Mouse (Mus musculus) intestine, embryonic 14.5 days (tissue): ENCODE data around the gene Psen2. TPM values are rescaled to one million over a fixed set of nuclear protein-coding genes. Genes with fewer than 3 reads are reported as not detected.

Experiments used
- ATAC-seq: fragments of 200-750 bp; cut with Nextera tagmentation; replicated peaks from 2 replicates; pipeline ENCODE4 v1.8.0; 2017; ENCODE audit warnings: low read depth, moderate number of reproducible peaks, moderate TSS enrichment, moderate library complexity; ENCODE audit not compliant: low FRiP score, low TSS enrichment
- DNase-seq: peaks from one replicate; pipeline ENCODE4 v3.0.0-alpha.2; 2018; ENCODE audit warnings: low spot score
- H3K27ac ChIP-seq: fragments of 300-500 bp; sonication (generic); 2 replicates; pipeline ENCODE4 v1.5.1; 2014; ENCODE audit warnings: low read depth, mild to moderate bottlenecking, control low read depth
- H3K27me3 ChIP-seq: fragments of 300-500 bp; sonication (generic); replicated peaks from 2 replicates; pipeline ENCODE4 v1.6.1; 2014; ENCODE audit warnings: low read length, control low read depth; ENCODE audit not compliant: control insufficient read depth, insufficient read depth
- H3K36me3 ChIP-seq: fragments of 300-500 bp; sonication (generic); 2 replicates; pipeline ENCODE4 v1.6.1; 2014; ENCODE audit warnings: low read length, control low read depth; ENCODE audit not compliant: control insufficient read depth, insufficient read depth
- H3K4me1 ChIP-seq: fragments of 300-500 bp; sonication (generic); replicated peaks from 2 replicates; pipeline ENCODE4 v1.6.1; 2014; ENCODE audit warnings: low read length, control low read depth, mixed read lengths; ENCODE audit not compliant: control insufficient read depth, insufficient read depth
- H3K4me2 ChIP-seq: fragments of 300-500 bp; sonication (generic); 2 replicates; pipeline ENCODE4 v1.6.1; 2014; ENCODE audit warnings: low read length
- H3K4me3 ChIP-seq: fragments of 300-500 bp; sonication (generic); 2 replicates; pipeline ENCODE4 v1.5.1; 2014; ENCODE audit warnings: low read depth, low read length, control low read depth, mixed read lengths
- H3K9ac ChIP-seq: fragments of 300-500 bp; sonication (generic); 2 replicates; pipeline ENCODE4 v1.6.1; 2014; ENCODE audit warnings: mild to moderate bottlenecking, low read length
- H3K9me3 ChIP-seq: fragments of 300-500 bp; sonication (generic); 2 replicates; pipeline ENCODE4 v1.6.1; 2016; ENCODE audit warnings: low read length, control low read depth; ENCODE audit not compliant: control insufficient read depth
- WGBS: fragments of 180-500 bp; shearing (Covaris S2); extraction: QIAGEN DNeasy Blood & Tissue Kit; methylation state at CpG from one replicate; pipeline ENCODE4 v1.1.7; 2014; 5-methylcytosine and 5-hydroxymethylcytosine counted together
- polyA plus RNA-seq: library from polyadenylated mRNA; unstranded; fragments of >200 nt; fragmentation: Nextera tagmentation; extraction: Ambion mirVana; gene quantifications from 2 replicates; pipeline ENCODE4 v1.2.1, GENCODE M21; 2014

Gene Psen2
- polyA plus RNA-seq, 1 experiment from 2014 or later: 15.6 TPM

GRCm38 (mm10) chr1:180210781-180211271 lies 52.4 kb downstream of the Psen2 start:
- DNase-seq: no peak
- no peaks in the 10 kb centered on the region for H3K9me3 ChIP-seq
- 83% methylated on average over 9 of the region's 9 CpGs for WGBS
- H3K27me3 ChIP-seq: no peaks in the 10 kb centered on the region
- H3K9ac ChIP-seq: no peak overlapping the region
- no peaks in the 10 kb centered on the region for H3K36me3 ChIP-seq
- H3K4me1 ChIP-seq: no peaks in the 10 kb centered on the region
- no peak overlapping the region for H3K4me2 ChIP-seq
- no peak overlapping the region for H3K4me3 ChIP-seq
- no peak for ATAC-seq
- H3K27ac ChIP-seq: no peak overlapping the region

GRCm38 (mm10) chr1:180210031-180210432 lies 53.2 kb downstream of the Psen2 start:
- Histone ChIP-seq H3K9ac (no peak overlapping the region), H3K36me3 (no peaks in the 10 kb centered on the region), H3K27me3 (no peaks in the 10 kb centered on the region), H3K4me1 (no peaks in the 10 kb centered on the region), H3K27ac (no peak overlapping the region), H3K4me3 (no peak overlapping the region), H3K9me3 (no peaks in the 10 kb centered on the region), H3K4me2 (no peak overlapping the region)
- ATAC-seq (no peak), DNase-seq (no peak)
- 73% methylated on average over 4 of the region's 4 CpGs for WGBS

- 77% methylated on average over 3 of the region's 3 CpGs for WGBS
- no peak for ATAC-seq
- no peak overlapping the region for H3K4me2 ChIP-seq
Observed at GRCm38 (mm10) chr1:180208370-180208769, 54.9 kb downstream of the Psen2 start.

GRCm38 (mm10) chr1:180200722-180201121 lies 62.5 kb downstream of the Psen2 start:
- no peaks in the 10 kb centered on the region for H3K9me3 ChIP-seq
- H3K9ac ChIP-seq: no peak overlapping the region
- 56% methylated on average over 5 of the region's 5 CpGs for WGBS
- DNase-seq (no peak), ATAC-seq (no peak)
- no peak overlapping the region for H3K27ac ChIP-seq
- no peaks in the 10 kb centered on the region for H3K36me3 ChIP-seq
- no peak overlapping the region for H3K4me2 ChIP-seq
- peaks cover 3% of the 10 kb centered on the region for H3K4me1 ChIP-seq
- no peak overlapping the region for H3K4me3 ChIP-seq
- no peaks in the 10 kb centered on the region for H3K27me3 ChIP-seq

More at GRCm38 (mm10) chr1:180208370-180208769, 54.9 kb downstream of the Psen2 start:
- Histone ChIP-seq H3K4me1 (no peaks in the 10 kb centered on the region), H3K27me3 (no peaks in the 10 kb centered on the region), H3K27ac (no peak overlapping the region), H3K36me3 (no peaks in the 10 kb centered on the region), H3K9ac (no peak overlapping the region), H3K4me3 (no peak overlapping the region), H3K9me3 (no peaks in the 10 kb centered on the region)
- DNase-seq: no peak

- H3K27me3 ChIP-seq: no peaks in the 10 kb centered on the region
- H3K9ac ChIP-seq: no peak overlapping the region
- DNase-seq: no peak
- no peak for ATAC-seq
- H3K9me3 ChIP-seq: no peaks in the 10 kb centered on the region
- no peaks in the 10 kb centered on the region for H3K36me3 ChIP-seq
- WGBS: 65% methylated on average over 4 of the region's 4 CpGs
- no peak overlapping the region for H3K27ac ChIP-seq
- peaks cover 8% of the 10 kb centered on the region for H3K4me1 ChIP-seq
- no peak overlapping the region for H3K4me2 ChIP-seq
- H3K4me3 ChIP-seq: no peak overlapping the region
Observed at GRCm38 (mm10) chr1:180199715-180200050, 63.6 kb downstream of the Psen2 start.

GRCm38 (mm10) chr1:180198959-180199714 lies 64.1 kb downstream of the Psen2 start, which contains the start of gene Coq8a:
Coq8a (minus strand) TSS chr1:180199602.
- Histone ChIP-seq H3K9me3 (no peaks in the 10 kb centered on the region), H3K27me3 (no peaks in the 10 kb centered on the region), H3K27ac (no peak within 1 kb of the TSS), H3K4me1 (peaks cover 10% of the 10 kb centered on the region), H3K9ac (no peak within 1 kb of the TSS), H3K36me3 (no peaks in the 10 kb centered on the region), H3K4me2 (no peak within 1 kb of the TSS), H3K4me3 (no peak within 1 kb of the TSS)
- ATAC-seq (no peak), DNase-seq (no peak)
- 70% methylated on average over 4 of the region's 4 CpGs for WGBS

GRCm38 (mm10) chr1:180197956-180198355 lies 65.3 kb downstream of the Psen2 start:
- Histone ChIP-seq H3K27ac (no peak overlapping the region), H3K27me3 (no peaks in the 10 kb centered on the region), H3K9ac (no peak overlapping the region), H3K36me3 (no peaks in the 10 kb centered on the region), H3K4me2 (no peak overlapping the region), H3K4me3 (no peak overlapping the region), H3K9me3 (no peaks in the 10 kb centered on the region), H3K4me1 (peaks cover 10% of the 10 kb centered on the region)
- 74% methylated on average over 3 of the region's 3 CpGs for WGBS
- no peak for DNase-seq
- no peak for ATAC-seq

- Histone ChIP-seq H3K4me2 (peak overlapping the region; percentile 64), H3K36me3 (no peaks in the 10 kb centered on the region), H3K4me3 (peak overlapping the region; percentile 61; the same call in 1 of the 2 replicates), H3K27me3 (no peaks in the 10 kb centered on the region), H3K9ac (no peak overlapping the region), H3K4me1 (peaks cover 10% of the 10 kb centered on the region), H3K27ac (no peak overlapping the region), H3K9me3 (no peaks in the 10 kb centered on the region)
- DNase-seq: no peak
- 87% methylated on average over 9 of the region's 9 CpGs for WGBS
- ATAC-seq: no peak
Observed at GRCm38 (mm10) chr1:180196508-180196907, 66.7 kb downstream of the Psen2 start.
